Mouse (Mus musculus): ENCODE measurements at regions not wholly inside any gene's neighbourhood (a gene's known extent, or its start where the extent isn't known, plus 50 kb on each side); places are given as distances from the start of the nearest gene placed in this dataset.

- Histone ChIP-seq H3K36me3 (ENCODE audit: control insufficient read depth, insufficient read depth, low read length) (no peaks in the 10 kb centered on the region), H3K27ac (ENCODE audit: insufficient read depth, low read length) (no peak overlapping the region), H3K4me1 (ENCODE audit: control insufficient read depth, insufficient read depth, insufficient read length) (no peaks in the 10 kb centered on the region), H3K4me3 (ENCODE audit: extremely low read depth, insufficient read depth, insufficient read length) (no peak overlapping the region), H3K27me3 (ENCODE audit: control insufficient read depth, insufficient read depth, low read length) (no peaks in the 10 kb centered on the region)
- WGBS, result 74% methylated on average over 4 of the region's 4 CpGs
- no peak for DNase-seq (ENCODE audit: low read depth in 1 of 2, low spot score in 2 of 2)
- TF ChIP-seq CTCF (IDR thresholded peaks at IDR 0.05; ENCODE audit: extremely low read depth, insufficient read depth, insufficient read length, insufficient replicate concordance) (no peak), POLR2A (IDR thresholded peaks at IDR 0.05; ENCODE audit: low read depth, low read length) (no peak)
Measured at GRCm38 (mm10) chr9:104463701-104464100, 83.4 kb upstream of the Cpne4 start.

DNA sequence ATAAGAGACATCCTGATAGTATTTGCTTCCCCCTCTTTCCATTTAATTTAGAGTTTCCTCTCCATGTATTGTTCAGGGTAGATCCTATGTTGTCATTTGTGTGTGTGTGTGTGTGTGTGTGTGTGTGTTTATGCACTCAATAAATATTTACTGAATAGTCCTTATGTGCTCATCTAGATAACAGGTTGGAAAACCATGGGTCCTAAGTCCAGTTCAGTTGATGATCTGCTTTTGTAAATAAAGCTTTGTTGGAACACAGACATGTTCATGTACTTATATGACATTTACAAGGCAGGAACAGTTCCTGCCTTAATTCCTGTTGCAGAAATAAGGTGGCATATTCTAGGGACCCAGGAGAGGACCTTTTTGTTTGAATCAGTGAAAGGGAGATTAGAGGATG lies 87.0 kb upstream of the Cpne4 start:
- H3K36me3 ChIP-seq (ENCODE audit: control insufficient read depth, insufficient read depth, low read length), result no peaks in the 10 kb centered on the region
- H3K27me3 ChIP-seq (ENCODE audit: control insufficient read depth, insufficient read depth, low read length), result no peaks in the 10 kb centered on the region
- H3K4me3 ChIP-seq (ENCODE audit: extremely low read depth, insufficient read depth, insufficient read length), result no peak overlapping the region
- no peak overlapping the region for H3K27ac ChIP-seq (ENCODE audit: insufficient read depth, low read length)
- no peaks in the 10 kb centered on the region for H3K4me1 ChIP-seq (ENCODE audit: control insufficient read depth, insufficient read depth, insufficient read length)
- TF ChIP-seq CTCF (IDR thresholded peaks at IDR 0.05; ENCODE audit: extremely low read depth, insufficient read depth, insufficient read length, insufficient replicate concordance) (no peak), POLR2A (IDR thresholded peaks at IDR 0.05; ENCODE audit: low read depth, low read length) (no peak)
- no peak for DNase-seq (ENCODE audit: low read depth in 1 of 2, low spot score in 2 of 2)

DNA sequence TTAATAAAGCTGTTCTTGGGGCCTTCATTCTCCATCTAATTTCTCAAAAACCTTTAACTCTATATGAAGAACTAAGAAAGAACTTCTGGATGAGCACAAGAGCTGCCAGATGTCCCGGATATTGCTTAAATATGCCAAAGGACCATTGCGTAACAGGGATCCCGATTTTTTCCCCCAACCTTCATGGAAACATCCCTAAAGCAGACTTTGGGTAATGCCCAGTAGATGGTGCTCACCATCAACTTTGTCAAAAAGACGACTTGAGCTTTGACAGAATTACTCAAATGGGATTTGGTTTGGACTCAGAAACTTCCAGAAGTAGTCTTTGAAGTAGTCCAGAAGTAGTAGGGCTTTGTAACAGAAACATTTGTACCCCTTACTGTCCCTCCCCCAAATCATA lies 89.5 kb upstream of the Cpne4 start:
- DNase-seq (ENCODE audit: low read depth in 1 of 2, low spot score in 2 of 2), result no peak
- H3K27ac ChIP-seq (ENCODE audit: insufficient read depth, low read length), result no peak overlapping the region
- no peaks in the 10 kb centered on the region for H3K27me3 ChIP-seq (ENCODE audit: control insufficient read depth, insufficient read depth, low read length)
- TF ChIP-seq POLR2A (IDR thresholded peaks at IDR 0.05; ENCODE audit: low read depth, low read length) (no peak), CTCF (IDR thresholded peaks at IDR 0.05; ENCODE audit: extremely low read depth, insufficient read depth, insufficient read length, insufficient replicate concordance) (no peak)
- H3K36me3 ChIP-seq (ENCODE audit: control insufficient read depth, insufficient read depth, low read length), result no peaks in the 10 kb centered on the region
- H3K4me1 ChIP-seq (ENCODE audit: control insufficient read depth, insufficient read depth, insufficient read length), result no peaks in the 10 kb centered on the region
- 41% methylated on average over 4 of the region's 4 CpGs for WGBS
- no peak overlapping the region for H3K4me3 ChIP-seq (ENCODE audit: extremely low read depth, insufficient read depth, insufficient read length)

GRCm38 (mm10) chr9:104448577-104449165 lies 98.4 kb upstream of the Cpne4 start:
- TF ChIP-seq CTCF (IDR thresholded peaks at IDR 0.05; ENCODE audit: extremely low read depth, insufficient read depth, insufficient read length, insufficient replicate concordance) (no peak), POLR2A (IDR thresholded peaks at IDR 0.05; ENCODE audit: low read depth, low read length) (no peak)
- Histone ChIP-seq H3K4me3 (ENCODE audit: extremely low read depth, insufficient read depth, insufficient read length) (no peak overlapping the region), H3K27me3 (ENCODE audit: control insufficient read depth, insufficient read depth, low read length) (no peaks in the 10 kb centered on the region), H3K27ac (ENCODE audit: insufficient read depth, low read length) (no peak overlapping the region), H3K4me1 (ENCODE audit: control insufficient read depth, insufficient read depth, insufficient read length) (no peaks in the 10 kb centered on the region), H3K36me3 (ENCODE audit: control insufficient read depth, insufficient read depth, low read length) (no peaks in the 10 kb centered on the region)
- no peak for DNase-seq (ENCODE audit: low read depth in 1 of 2, low spot score in 2 of 2)
- 77% methylated on average over 8 of the region's 8 CpGs for WGBS

DNA sequence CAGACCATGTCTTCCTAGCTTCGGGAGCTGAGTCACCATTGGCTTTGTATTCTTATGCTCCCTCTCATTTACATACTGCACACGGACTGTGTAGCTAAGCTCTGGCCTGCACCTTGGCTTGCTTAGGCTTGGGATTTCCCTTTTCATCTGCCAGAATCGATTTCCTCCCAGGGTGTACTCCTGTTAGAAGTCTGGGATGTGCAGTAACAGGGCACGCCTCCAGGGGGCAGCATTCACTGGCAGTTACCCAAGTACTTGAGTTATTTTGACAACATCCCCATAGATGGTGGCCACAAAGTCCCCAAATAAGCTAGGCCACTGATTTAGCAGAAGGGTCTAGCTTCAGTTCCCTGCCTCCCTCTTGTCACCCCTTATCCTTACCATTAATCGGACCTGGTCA lies 102.2 kb upstream of the Cpne4 start:
- no peak for TF ChIP-seq POLR2A (IDR thresholded peaks at IDR 0.05; ENCODE audit: low read depth, low read length)
- TF ChIP-seq CTCF (IDR thresholded peaks at IDR 0.05; ENCODE audit: extremely low read depth, insufficient read depth, insufficient read length, insufficient replicate concordance), result peak; percentile 45; the same call in 1 of the 2 replicates
- no peak overlapping the region for H3K27ac ChIP-seq (ENCODE audit: insufficient read depth, low read length)
- H3K36me3 ChIP-seq (ENCODE audit: control insufficient read depth, insufficient read depth, low read length), result no peaks in the 10 kb centered on the region
- peak in 1 of 2 experiments; percentile 27 for DNase-seq (ENCODE audit: low read depth in 1 of 2, low spot score in 2 of 2)
- WGBS, result 46% methylated on average over 5 of the region's 5 CpGs
- H3K27me3 ChIP-seq (ENCODE audit: control insufficient read depth, insufficient read depth, low read length), result no peaks in the 10 kb centered on the region
- no peaks in the 10 kb centered on the region for H3K4me1 ChIP-seq (ENCODE audit: control insufficient read depth, insufficient read depth, insufficient read length)
- H3K4me3 ChIP-seq (ENCODE audit: extremely low read depth, insufficient read depth, insufficient read length), result no peak overlapping the region

- H3K4me3 ChIP-seq (ENCODE audit: extremely low read depth, insufficient read depth, insufficient read length), result no peak overlapping the region
- no peak for DNase-seq (ENCODE audit: low read depth in 1 of 2, low spot score in 2 of 2)
- no peaks in the 10 kb centered on the region for H3K27me3 ChIP-seq (ENCODE audit: control insufficient read depth, insufficient read depth, low read length)
- H3K36me3 ChIP-seq (ENCODE audit: control insufficient read depth, insufficient read depth, low read length), result no peaks in the 10 kb centered on the region
- no peaks in the 10 kb centered on the region for H3K4me1 ChIP-seq (ENCODE audit: control insufficient read depth, insufficient read depth, insufficient read length)
- no peak overlapping the region for H3K27ac ChIP-seq (ENCODE audit: insufficient read depth, low read length)
- TF ChIP-seq CTCF (IDR thresholded peaks at IDR 0.05; ENCODE audit: extremely low read depth, insufficient read depth, insufficient read length, insufficient replicate concordance) (no peak), POLR2A (IDR thresholded peaks at IDR 0.05; ENCODE audit: low read depth, low read length) (no peak)
- WGBS, result 75% methylated on average over 7 of the region's 7 CpGs
Measured at GRCm38 (mm10) chr9:104443236-104443635, 103.8 kb upstream of the Cpne4 start.

DNA sequence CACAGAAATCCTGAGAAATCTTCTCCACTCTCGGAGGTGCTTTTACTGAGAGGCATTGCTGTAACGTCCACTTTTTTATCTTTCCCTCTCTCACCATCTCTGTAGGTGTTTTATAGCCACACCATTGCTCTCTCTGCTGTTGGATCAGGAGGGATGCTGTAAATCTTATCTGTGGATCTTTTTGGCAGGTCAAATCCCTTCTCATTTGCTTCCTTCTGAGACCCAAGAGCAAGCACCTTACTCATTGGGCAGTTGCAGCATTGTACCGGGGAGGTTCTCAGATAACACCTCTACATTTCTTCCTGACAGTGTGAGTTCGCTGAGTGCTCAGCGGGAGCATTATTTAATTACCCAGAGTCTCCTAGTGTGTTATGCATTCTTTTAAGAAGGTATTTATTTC lies 75.5 kb upstream of the Acpp start:
- no peak for DNase-seq (ENCODE audit: low read depth in 1 of 2, low spot score in 2 of 2)
- Histone ChIP-seq H3K27me3 (ENCODE audit: control insufficient read depth, insufficient read depth, low read length) (no peaks in the 10 kb centered on the region), H3K36me3 (ENCODE audit: control insufficient read depth, insufficient read depth, low read length) (no peaks in the 10 kb centered on the region), H3K4me1 (ENCODE audit: control insufficient read depth, insufficient read depth, insufficient read length) (no peaks in the 10 kb centered on the region; the same call in 1 of the 2 replicates), H3K27ac (ENCODE audit: insufficient read depth, low read length) (no peak overlapping the region), H3K4me3 (ENCODE audit: extremely low read depth, insufficient read depth, insufficient read length) (no peak overlapping the region)
- WGBS, result 36% methylated on average over 5 of the region's 5 CpGs
- no peak for TF ChIP-seq POLR2A (IDR thresholded peaks at IDR 0.05; ENCODE audit: low read depth, low read length)
- no peak for TF ChIP-seq CTCF (IDR thresholded peaks at IDR 0.05; ENCODE audit: extremely low read depth, insufficient read depth, insufficient read length, insufficient replicate concordance)

Data from spleen, adult 2 months (tissue).